Mouse (Mus musculus) intestine, embryonic 16.5 days (tissue): ENCODE measurements around the gene Map3k9. TPM values are rescaled to one million over a fixed set of nuclear protein-coding genes. Genes with fewer than 3 reads are reported as not detected.

Experiments used
- ATAC-seq: fragments of 200-750 bp; cut with Nextera tagmentation; 2 replicates; pipeline ENCODE4 v1.8.0; 2017; ENCODE audit warnings: moderate TSS enrichment, moderate library complexity
- H3K27ac ChIP-seq: fragments of 300-500 bp; sonication (generic); 2 replicates; pipeline ENCODE4 v1.5.1; 2014; ENCODE audit warnings: mild to moderate bottlenecking, low read length
- H3K27me3 ChIP-seq: fragments of 300-500 bp; sonication (generic); replicated peaks from 2 replicates; pipeline ENCODE4 v1.6.1; 2014; ENCODE audit warnings: low read length, control low read depth, mixed read lengths; ENCODE audit not compliant: control insufficient read depth, insufficient read depth
- H3K36me3 ChIP-seq: fragments of 300-500 bp; sonication (generic); 2 replicates; pipeline ENCODE4 v1.6.1; 2014; ENCODE audit warnings: low read length, control low read depth; ENCODE audit not compliant: control insufficient read depth, insufficient read depth
- H3K4me1 ChIP-seq: fragments of 300-500 bp; sonication (generic); 2 replicates; pipeline ENCODE4 v1.6.1; 2014; ENCODE audit warnings: low read length, control low read depth, mixed read lengths; ENCODE audit not compliant: control insufficient read depth, insufficient read depth
- H3K4me2 ChIP-seq: fragments of 300-500 bp; sonication (generic); 2 replicates; pipeline ENCODE4 v1.6.1; 2014; ENCODE audit warnings: low read depth, low read length, control low read depth
- H3K4me3 ChIP-seq: fragments of 300-500 bp; sonication (generic); 2 replicates; pipeline ENCODE4 v1.5.1; 2014; ENCODE audit warnings: mild to moderate bottlenecking, low read length
- H3K9ac ChIP-seq: fragments of 300-500 bp; sonication (generic); 2 replicates; pipeline ENCODE4 v1.6.1; 2014; ENCODE audit warnings: low read depth, low read length
- H3K9me3 ChIP-seq: fragments of 300-500 bp; sonication (generic); 2 replicates; pipeline ENCODE4 v1.6.1; 2016; ENCODE audit warnings: low read length, control low read depth; ENCODE audit not compliant: control insufficient read depth
- WGBS: fragments of 180-500 bp; shearing (Covaris S2); extraction: QIAGEN DNeasy Blood & Tissue Kit; methylation state at CpG from one replicate; pipeline ENCODE4 v1.1.7; 2014; 5-methylcytosine and 5-hydroxymethylcytosine counted together
- polyA plus RNA-seq: library from polyadenylated mRNA; unstranded; fragments of >200 nt; fragmentation: Nextera tagmentation; extraction: Ambion mirVana; gene quantifications from 2 replicates; pipeline ENCODE4 v1.2.1, GENCODE M21; 2015

The Map3k9 gene
- polyA plus RNA-seq, 1 experiment from 2014 or later = 1.4 TPM

- ATAC-seq = 0 out of 2 replicates have a peak, but pooled peaks have one; percentile 59
- Histone ChIP-seq H3K27me3 (no peaks in the 10 kb centered on the region), H3K4me2 (no peak overlapping the region), H3K4me3 (no peak overlapping the region), H3K36me3 (no peaks in the 10 kb centered on the region), H3K27ac (no peak overlapping the region), H3K9me3 (no peaks in the 10 kb centered on the region), H3K9ac (no peak overlapping the region), H3K4me1 (no peaks in the 10 kb centered on the region)
- 38% methylated on average over 4 of the region's 4 CpGs for WGBS
Observed at GRCm38 (mm10) chr12:81698011-81698410, 83.0 kb downstream of the Map3k9 start.

DNA sequence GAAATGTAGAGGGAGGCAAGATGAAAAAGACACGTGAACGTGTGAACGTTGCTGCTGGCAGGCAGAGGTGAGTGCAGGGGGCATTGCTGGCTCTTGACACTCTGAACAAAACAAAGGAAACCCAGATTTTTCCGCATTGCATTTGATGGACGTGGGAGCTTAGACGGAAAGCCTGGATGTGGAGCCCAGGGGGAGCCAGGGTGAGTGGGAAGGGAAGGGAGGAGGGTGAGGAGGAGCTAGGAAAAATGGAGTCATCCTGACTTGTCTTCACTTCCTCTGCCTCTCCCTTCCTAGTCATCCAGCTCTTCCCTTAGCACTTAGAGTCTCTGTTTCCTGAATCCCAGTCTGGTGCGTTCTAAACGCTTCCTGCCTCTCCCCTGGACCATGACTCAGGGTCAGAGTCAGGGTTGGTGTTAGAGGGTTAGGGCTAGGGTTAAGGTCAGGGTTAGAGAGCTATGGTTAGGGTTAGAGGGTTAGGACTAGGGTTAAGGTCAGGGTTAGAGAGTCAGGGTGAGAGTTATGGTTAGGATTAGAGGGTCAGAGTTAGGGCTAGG is 89.7 kb downstream of the Map3k9 start:
- no peak overlapping the region for H3K4me2 ChIP-seq
- H3K36me3 ChIP-seq = no peaks in the 10 kb centered on the region
- no peak overlapping the region for H3K4me3 ChIP-seq
- WGBS = 35% methylated on average over 8 of the region's 8 CpGs
- H3K27me3 ChIP-seq = no peaks in the 10 kb centered on the region
- no peak overlapping the region for H3K9ac ChIP-seq
- no peak for ATAC-seq
- no peak overlapping the region for H3K27ac ChIP-seq
- H3K4me1 ChIP-seq = no peaks in the 10 kb centered on the region
- H3K9me3 ChIP-seq = no peaks in the 10 kb centered on the region

DNA sequence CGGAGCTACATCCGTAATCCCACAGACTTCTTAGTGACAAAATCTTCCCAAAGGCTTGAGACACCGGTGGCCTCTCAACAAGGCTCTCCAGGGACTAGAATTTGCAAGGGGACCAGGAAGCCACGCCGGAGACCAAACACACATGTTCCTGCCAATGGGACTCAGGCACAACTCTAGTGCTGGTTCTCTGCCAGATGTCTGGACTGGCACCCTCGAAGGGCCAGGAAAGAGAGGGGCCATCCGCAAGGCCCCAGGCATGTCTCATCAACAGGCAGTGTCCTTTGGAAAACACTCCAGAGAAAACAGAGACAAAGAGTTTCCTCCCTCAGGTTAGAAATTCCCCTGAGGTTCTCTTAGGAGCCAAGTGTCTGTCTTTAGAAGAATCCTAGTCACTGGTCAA is 90.2 kb downstream of the Map3k9 start:
- H3K27ac ChIP-seq = peak overlapping the region; percentile 9; the same call in 1 of the 2 replicates
- no peak overlapping the region for H3K9ac ChIP-seq
- no peaks in the 10 kb centered on the region for H3K36me3 ChIP-seq
- no peak overlapping the region for H3K4me3 ChIP-seq
- no peak for ATAC-seq
- no peak overlapping the region for H3K4me2 ChIP-seq
- WGBS = 78% methylated on average over 7 of the region's 7 CpGs
- no peaks in the 10 kb centered on the region for H3K9me3 ChIP-seq
- no peaks in the 10 kb centered on the region for H3K27me3 ChIP-seq
- H3K4me1 ChIP-seq = no peaks in the 10 kb centered on the region

GRCm38 (mm10) chr12:81690111-81690510 is 90.9 kb downstream of the Map3k9 start:
- Histone ChIP-seq H3K4me3 (no peak overlapping the region), H3K27me3 (no peaks in the 10 kb centered on the region), H3K9ac (no peak overlapping the region), H3K4me1 (no peaks in the 10 kb centered on the region), H3K9me3 (no peaks in the 10 kb centered on the region), H3K4me2 (no peak overlapping the region), H3K27ac (no peak overlapping the region), H3K36me3 (no peaks in the 10 kb centered on the region)
- WGBS = 92% methylated on average over 15 of the region's 15 CpGs
- ATAC-seq = no peak

DNA sequence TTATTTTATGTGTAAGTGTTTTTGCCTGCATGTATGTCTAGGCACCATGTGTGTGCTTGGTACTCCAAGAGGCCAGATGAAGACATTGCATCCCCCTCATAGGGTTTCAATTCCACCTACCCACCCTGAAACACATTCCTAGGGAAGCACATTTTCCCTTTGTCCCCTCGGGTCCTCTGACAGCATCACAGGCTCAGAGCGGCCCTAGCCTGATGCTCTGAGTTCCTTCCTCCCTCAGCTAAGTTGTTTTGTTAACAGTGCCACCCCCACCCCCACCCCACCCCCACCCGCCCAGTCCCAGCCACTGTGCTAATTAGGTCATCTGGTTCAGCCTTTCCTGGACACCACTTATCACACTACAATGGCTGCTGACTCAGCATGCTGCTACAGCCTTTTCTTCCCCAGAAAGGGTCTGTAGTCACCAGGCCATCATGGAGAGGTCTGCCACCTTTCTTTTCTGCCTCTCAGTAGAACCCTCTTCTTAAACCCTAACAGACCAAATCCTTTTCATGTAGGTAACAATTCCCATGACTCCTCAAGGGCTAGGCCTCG is 91.4 kb downstream of the Map3k9 start:
- Histone ChIP-seq H3K36me3 (no peaks in the 10 kb centered on the region), H3K4me2 (no peak overlapping the region), H3K27ac (no peak overlapping the region), H3K4me3 (no peak overlapping the region), H3K9ac (no peak overlapping the region), H3K27me3 (no peaks in the 10 kb centered on the region), H3K4me1 (no peaks in the 10 kb centered on the region), H3K9me3 (no peaks in the 10 kb centered on the region)
- no peak for ATAC-seq
- 54% methylated on average over 4 of the region's 4 CpGs for WGBS

GRCm38 (mm10) chr12:81688537-81688936 is 92.4 kb downstream of the Map3k9 start:
- Histone ChIP-seq H3K9me3 (no peaks in the 10 kb centered on the region), H3K4me1 (no peaks in the 10 kb centered on the region), H3K4me2 (no peak overlapping the region), H3K4me3 (no peak overlapping the region), H3K9ac (no peak overlapping the region), H3K27me3 (no peaks in the 10 kb centered on the region), H3K36me3 (no peaks in the 10 kb centered on the region), H3K27ac (no peak overlapping the region)
- 87% methylated on average over 4 of the region's 4 CpGs for WGBS
- no peak for ATAC-seq

DNA sequence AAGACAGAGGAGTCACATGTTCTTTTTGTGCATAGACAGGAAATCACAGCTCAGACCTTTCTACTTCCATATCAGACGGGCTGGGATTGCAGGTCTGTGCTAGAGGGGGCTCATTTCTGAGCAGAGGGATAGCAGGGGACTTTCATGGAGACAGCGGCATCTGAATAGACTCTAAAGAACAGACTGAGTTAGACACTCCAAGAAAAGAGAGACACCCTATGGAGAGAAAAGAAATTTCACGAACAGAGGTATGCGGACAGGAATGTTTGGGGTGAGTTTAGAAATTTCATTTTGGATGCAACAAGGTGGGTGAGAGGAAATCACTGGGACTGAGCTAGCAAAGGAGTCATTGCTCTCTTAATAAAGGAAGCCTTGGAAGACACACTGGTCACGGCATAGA is 93.1 kb downstream of the Map3k9 start:
- WGBS = 82% methylated on average over 5 of the region's 5 CpGs
- Histone ChIP-seq H3K9ac (no peak overlapping the region), H3K4me3 (no peak overlapping the region), H3K36me3 (no peaks in the 10 kb centered on the region), H3K9me3 (no peaks in the 10 kb centered on the region), H3K4me2 (no peak overlapping the region), H3K4me1 (no peaks in the 10 kb centered on the region), H3K27me3 (no peaks in the 10 kb centered on the region), H3K27ac (no peak overlapping the region)
- ATAC-seq = no peak

DNA sequence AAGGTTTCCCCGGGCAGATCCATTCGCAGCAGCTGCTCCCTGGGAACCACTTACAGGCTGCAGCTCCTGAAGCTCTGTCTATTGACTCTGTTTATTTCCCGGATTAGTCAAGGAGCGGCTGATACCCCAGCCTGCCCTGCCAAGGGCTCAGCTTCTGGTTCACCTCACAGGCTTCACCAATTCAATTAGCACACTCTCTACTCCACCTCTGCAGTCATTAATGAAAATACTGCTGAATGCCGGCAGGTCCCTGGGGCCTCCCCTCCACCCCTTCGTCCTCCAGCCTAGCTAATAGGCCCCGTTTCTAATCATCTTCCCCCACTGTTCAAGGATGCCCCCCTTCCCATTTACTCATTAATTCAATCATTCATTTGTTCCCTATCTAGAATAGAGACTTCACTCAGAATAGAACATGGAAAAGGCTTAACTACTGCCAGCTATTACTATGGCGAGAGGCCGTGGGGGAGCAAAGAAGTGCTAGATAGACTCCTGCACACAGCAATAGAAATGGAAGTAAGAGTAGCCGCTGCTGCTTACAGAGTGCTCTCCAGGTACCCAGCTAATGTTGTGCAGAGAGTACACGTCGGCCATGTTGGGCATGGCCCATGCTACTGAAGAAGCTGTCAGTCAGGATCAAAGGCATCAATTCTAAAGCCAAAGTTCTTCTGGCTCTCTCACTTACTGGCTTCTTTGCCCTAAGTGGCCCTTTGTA is 94.4 kb downstream of the Map3k9 start:
- Histone ChIP-seq H3K4me2 (no peak overlapping the region), H3K36me3 (no peaks in the 10 kb centered on the region), H3K9ac (no peak overlapping the region), H3K9me3 (no peaks in the 10 kb centered on the region), H3K27ac (no peak overlapping the region), H3K4me3 (no peak overlapping the region), H3K27me3 (no peaks in the 10 kb centered on the region), H3K4me1 (no peaks in the 10 kb centered on the region)
- no peak for ATAC-seq
- 50% methylated on average over 12 of the region's 12 CpGs for WGBS

DNA sequence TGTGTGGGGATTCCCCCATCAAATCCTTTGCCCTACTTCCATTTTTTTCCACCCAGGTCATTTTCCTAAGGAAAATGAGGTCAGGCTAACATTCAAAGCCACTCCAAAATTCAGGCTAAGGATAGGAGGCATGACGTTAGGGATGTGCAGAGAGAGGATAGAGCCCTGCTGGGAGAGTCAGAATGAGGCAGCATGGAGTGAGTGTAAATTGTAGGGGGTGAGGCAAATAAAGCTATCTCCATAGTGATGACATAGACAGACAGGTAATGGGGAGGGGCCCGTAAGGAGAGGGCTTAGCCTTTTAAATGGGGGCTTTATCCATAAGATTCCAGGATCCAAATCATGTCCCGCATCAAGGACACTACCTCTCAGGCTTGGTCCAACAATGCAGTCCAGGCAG is 95.0 kb downstream of the Map3k9 start:
- 54% methylated on average over 3 of the region's 3 CpGs for WGBS
- H3K4me1 ChIP-seq = no peaks in the 10 kb centered on the region
- no peak overlapping the region for H3K4me3 ChIP-seq
- no peak for ATAC-seq
- no peaks in the 10 kb centered on the region for H3K27me3 ChIP-seq
- no peaks in the 10 kb centered on the region for H3K9me3 ChIP-seq
- no peak overlapping the region for H3K27ac ChIP-seq
- no peak overlapping the region for H3K9ac ChIP-seq
- H3K36me3 ChIP-seq = no peaks in the 10 kb centered on the region
- no peak overlapping the region for H3K4me2 ChIP-seq
